Mouse (Mus musculus) hindbrain, embryonic 15.5 days (tissue): ENCODE data around the gene Tunar. TPM values are rescaled to one million over a fixed set of nuclear protein-coding genes. Genes with fewer than 3 reads are reported as not detected.

Experiments
- ATAC-seq: fragments of 200-750 bp; cut with Nextera tagmentation; 2 replicates; pipeline ENCODE4 v1.8.0; 2017; ENCODE audit warnings: low read depth, moderate number of reproducible peaks, moderate TSS enrichment; ENCODE audit not compliant: low FRiP score
- H3K27ac ChIP-seq: fragments of 300-500 bp; sonication (generic); replicated peaks from 2 replicates; pipeline ENCODE4 v1.5.1; 2015; ENCODE audit warnings: mild to moderate bottlenecking, inconsistent platforms
- H3K27me3 ChIP-seq: fragments of 300-500 bp; sonication (generic); 2 replicates; pipeline ENCODE4 v1.6.1; 2015; ENCODE audit warnings: control low read depth, inconsistent platforms
- H3K36me3 ChIP-seq: fragments of 300-500 bp; sonication (generic); 2 replicates; pipeline ENCODE4 v1.6.1; 2015; ENCODE audit warnings: control low read depth, inconsistent platforms
- H3K4me1 ChIP-seq: fragments of 300-500 bp; sonication (generic); replicated peaks from 2 replicates; pipeline ENCODE4 v1.6.1; 2015; ENCODE audit warnings: control low read depth, inconsistent platforms
- H3K4me2 ChIP-seq: fragments of 300-500 bp; sonication (generic); 2 replicates; pipeline ENCODE4 v1.6.1; 2015; ENCODE audit warnings: moderate library complexity, mild to moderate bottlenecking, inconsistent platforms
- H3K4me3 ChIP-seq: fragments of 300-500 bp; sonication (generic); 2 replicates; pipeline ENCODE4 v1.5.1; 2015; ENCODE audit warnings: mild to moderate bottlenecking, inconsistent platforms
- H3K9ac ChIP-seq: fragments of 300-500 bp; sonication (generic); 2 replicates; pipeline ENCODE4 v1.6.1; 2015; ENCODE audit warnings: inconsistent platforms
- H3K9me3 ChIP-seq: fragments of 300-500 bp; sonication (generic); 2 replicates; pipeline ENCODE4 v1.6.1; 2016; ENCODE audit warnings: control low read depth, inconsistent platforms
- WGBS: fragments of 180-500 bp; shearing (Covaris S2); methylation state at CpG from one replicate; pipeline ENCODE4 v1.1.7; 2015; 5-methylcytosine and 5-hydroxymethylcytosine counted together
- polyA plus RNA-seq: library from polyadenylated mRNA; unstranded; fragments of >200 nt; fragmentation: Nextera tagmentation; extraction: Ambion mirVana; gene quantifications from 2 replicates; pipeline ENCODE4 v1.2.1, GENCODE M21; 2015

The Tunar gene
- polyA plus RNA-seq, 1 experiment from 2014 or later = 24.5 TPM

DNA sequence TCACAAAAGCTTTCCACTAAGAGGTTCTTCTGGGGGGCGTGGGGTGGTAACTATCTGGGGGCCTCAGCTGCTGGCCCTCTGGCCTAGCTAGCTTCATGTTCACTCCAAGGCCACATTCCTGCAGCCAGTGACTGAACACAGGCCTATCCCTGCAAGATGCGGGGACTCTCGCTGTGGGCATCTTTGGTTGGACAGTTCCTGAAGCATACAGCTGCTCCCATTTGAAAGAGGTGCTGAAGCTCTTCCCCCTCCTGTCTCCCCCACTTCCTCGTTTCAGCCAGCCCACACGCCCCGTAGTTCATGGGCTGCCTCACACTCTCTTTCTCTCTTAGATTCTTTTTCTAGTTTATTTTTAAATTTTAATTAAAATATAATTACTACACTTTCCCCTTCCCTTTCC, 72.3 kb downstream of the Tunar start:
- H3K4me3 ChIP-seq = no peak overlapping the region
- WGBS = 77% methylated on average over 6 of the region's 6 CpGs
- H3K4me2 ChIP-seq = no peak overlapping the region
- no peaks in the 10 kb centered on the region for H3K27me3 ChIP-seq
- H3K27ac ChIP-seq = no peak overlapping the region
- peaks cover 6% of the 10 kb centered on the region; the same call in 1 of the 2 replicates for H3K4me1 ChIP-seq
- no peaks in the 10 kb centered on the region for H3K36me3 ChIP-seq
- H3K9me3 ChIP-seq = no peaks in the 10 kb centered on the region
- ATAC-seq = no peak
- no peak overlapping the region for H3K9ac ChIP-seq

DNA sequence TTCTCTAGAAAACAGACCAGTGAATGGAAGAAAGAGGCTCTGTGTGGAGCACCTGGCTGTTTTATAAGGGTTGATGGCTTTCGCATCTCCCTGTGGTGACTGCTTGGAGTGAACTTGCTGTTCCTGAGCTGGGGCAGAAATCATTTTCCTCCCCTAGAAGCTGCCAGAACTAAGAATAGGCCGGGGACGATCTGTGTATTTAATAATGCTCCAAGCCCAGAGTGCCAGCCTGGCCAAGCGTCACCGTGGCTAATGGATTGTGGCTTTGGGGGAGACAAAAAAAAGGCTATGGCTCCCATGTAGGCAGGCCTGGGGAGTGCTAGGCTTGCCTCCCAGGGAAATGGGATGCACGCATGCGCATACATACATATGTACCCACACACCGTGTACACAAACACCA, 80.2 kb downstream of the Tunar start:
- Histone ChIP-seq H3K4me2 (no peak overlapping the region), H3K27me3 (no peaks in the 10 kb centered on the region), H3K9me3 (no peaks in the 10 kb centered on the region), H3K27ac (peak overlapping the region; percentile 30; the same call in 1 of the 2 replicates), H3K9ac (no peak overlapping the region), H3K4me3 (no peak overlapping the region), H3K36me3 (no peaks in the 10 kb centered on the region), H3K4me1 (peaks cover 10% of the 10 kb centered on the region; the same call in 1 of the 2 replicates)
- ATAC-seq = no peak
- WGBS = 67% methylated on average over 8 of the region's 8 CpGs

DNA sequence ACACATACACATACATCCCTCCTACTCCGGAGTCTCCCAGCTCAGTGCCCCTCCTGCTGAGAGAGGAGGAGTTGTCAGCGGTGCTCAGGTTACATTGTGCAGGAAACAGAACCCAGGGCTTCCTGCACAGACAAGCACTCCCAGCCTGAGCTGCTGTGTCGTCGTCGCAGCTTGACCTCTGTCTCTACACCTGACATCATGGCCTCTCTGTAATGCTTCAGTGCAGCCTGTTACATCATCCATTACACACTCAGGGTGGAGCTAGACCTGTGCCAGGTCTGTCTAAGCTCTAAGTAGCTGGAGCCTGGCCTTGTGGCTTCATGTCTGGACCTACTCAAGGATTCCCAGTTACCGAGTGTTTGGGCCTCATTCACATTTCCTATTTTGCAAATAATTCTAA, 86.8 kb downstream of the Tunar start:
- Histone ChIP-seq H3K4me2 (no peak overlapping the region), H3K4me1 (no peaks in the 10 kb centered on the region), H3K36me3 (no peaks in the 10 kb centered on the region), H3K9ac (no peak overlapping the region), H3K27ac (no peak overlapping the region), H3K4me3 (no peak overlapping the region), H3K9me3 (no peaks in the 10 kb centered on the region), H3K27me3 (no peaks in the 10 kb centered on the region)
- 54% methylated on average over 6 of the region's 6 CpGs for WGBS
- ATAC-seq = no peak

DNA sequence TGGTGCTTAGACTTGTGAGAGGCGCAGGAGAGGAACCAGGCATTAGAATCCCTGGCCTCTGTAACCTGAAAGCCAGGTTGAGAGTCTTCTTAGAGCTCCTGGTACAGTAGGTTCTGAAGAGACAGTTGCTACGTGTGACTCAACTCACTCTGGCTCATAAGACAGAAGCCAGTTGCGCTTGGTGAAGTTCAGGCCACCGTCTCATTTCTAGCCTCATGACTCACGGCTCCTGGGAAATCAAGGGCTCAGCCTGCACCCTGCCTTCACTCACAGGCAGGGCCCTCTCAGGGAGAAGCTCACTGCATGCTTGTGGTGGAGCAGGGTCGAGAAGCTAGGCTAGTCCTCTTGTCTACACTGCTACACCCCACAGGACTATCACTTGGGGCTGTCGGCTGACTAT, 92.9 kb downstream of the Tunar start:
- Histone ChIP-seq H3K9me3 (no peaks in the 10 kb centered on the region), H3K36me3 (no peaks in the 10 kb centered on the region), H3K27me3 (no peaks in the 10 kb centered on the region; the same call in 1 of the 2 replicates), H3K4me3 (no peak overlapping the region), H3K4me2 (no peak overlapping the region), H3K27ac (no peak overlapping the region), H3K4me1 (peaks cover 6% of the 10 kb centered on the region), H3K9ac (no peak overlapping the region)
- 80% methylated on average over 7 of the region's 7 CpGs for WGBS
- ATAC-seq = no peak

DNA sequence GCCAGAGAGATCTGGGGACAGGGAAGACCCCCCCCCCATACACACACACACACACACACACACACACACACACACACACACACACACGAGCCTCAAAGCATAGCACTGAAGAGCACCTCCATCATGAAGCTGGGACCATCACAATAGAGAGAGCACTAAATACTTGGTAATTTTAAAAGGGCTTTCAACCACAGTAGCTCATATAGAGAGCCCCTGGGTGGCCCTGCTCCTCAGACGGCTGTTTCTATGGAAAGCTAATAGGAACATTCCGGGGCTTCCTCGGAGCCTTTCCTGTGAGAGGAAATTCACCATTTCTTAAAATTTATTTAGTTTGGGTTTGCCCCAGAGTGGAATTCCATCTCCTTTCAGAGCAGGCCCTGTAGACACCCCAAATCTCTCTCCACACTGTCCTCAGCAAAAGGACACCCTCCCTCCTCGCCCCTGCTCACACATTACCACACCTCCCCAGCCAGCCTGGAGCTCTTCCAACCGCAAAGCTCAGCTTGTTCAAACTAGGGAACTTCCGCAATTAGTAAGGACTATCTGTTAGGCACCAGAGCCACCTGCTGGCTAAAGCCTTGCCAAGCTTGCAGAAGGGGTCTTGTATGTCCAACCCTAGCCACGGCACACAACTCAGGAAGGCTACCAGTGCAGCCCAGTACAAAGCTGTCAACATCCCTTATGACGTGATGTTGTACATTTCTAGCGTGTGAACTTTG, 93.5 kb downstream of the Tunar start:
- H3K4me2 ChIP-seq = 0 out of 2 replicates have a peak overlapping the region, but pooled peaks have one; percentile 31
- H3K36me3 ChIP-seq = no peaks in the 10 kb centered on the region
- 31% methylated on average over 10 of the region's 10 CpGs for WGBS
- H3K4me3 ChIP-seq = no peak overlapping the region
- H3K27ac ChIP-seq = no peak overlapping the region
- no peaks in the 10 kb centered on the region for H3K9me3 ChIP-seq
- H3K9ac ChIP-seq = no peak overlapping the region
- H3K4me1 ChIP-seq = peaks cover 6% of the 10 kb centered on the region
- ATAC-seq = peak; percentile 88
- no peaks in the 10 kb centered on the region; the same call in 1 of the 2 replicates for H3K27me3 ChIP-seq

DNA sequence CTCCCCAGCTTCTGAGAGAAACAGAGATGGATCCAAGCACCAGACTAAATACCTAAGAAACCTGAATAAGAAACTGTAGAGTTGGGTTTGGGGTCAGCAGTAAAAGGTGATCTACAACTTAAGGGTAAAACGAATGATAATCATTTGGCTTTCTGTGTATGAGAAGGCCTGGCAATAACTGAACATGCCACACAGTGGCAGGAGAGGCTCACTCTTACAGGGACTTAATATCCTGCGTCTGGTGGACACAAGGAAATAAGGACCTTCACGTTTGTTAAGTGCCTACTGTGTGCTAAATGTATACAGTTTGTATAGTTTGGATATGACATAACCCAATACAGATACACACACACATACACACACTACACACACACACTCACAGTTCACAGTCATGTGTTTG, 98.2 kb downstream of the Tunar start:
- Histone ChIP-seq H3K4me1 (peaks cover 5% of the 10 kb centered on the region), H3K4me2 (no peak overlapping the region), H3K27me3 (no peaks in the 10 kb centered on the region), H3K27ac (no peak overlapping the region), H3K9ac (no peak overlapping the region), H3K36me3 (no peaks in the 10 kb centered on the region), H3K4me3 (no peak overlapping the region), H3K9me3 (no peaks in the 10 kb centered on the region)
- WGBS = 52% methylated on average over 3 of the region's 3 CpGs
- no peak for ATAC-seq

DNA sequence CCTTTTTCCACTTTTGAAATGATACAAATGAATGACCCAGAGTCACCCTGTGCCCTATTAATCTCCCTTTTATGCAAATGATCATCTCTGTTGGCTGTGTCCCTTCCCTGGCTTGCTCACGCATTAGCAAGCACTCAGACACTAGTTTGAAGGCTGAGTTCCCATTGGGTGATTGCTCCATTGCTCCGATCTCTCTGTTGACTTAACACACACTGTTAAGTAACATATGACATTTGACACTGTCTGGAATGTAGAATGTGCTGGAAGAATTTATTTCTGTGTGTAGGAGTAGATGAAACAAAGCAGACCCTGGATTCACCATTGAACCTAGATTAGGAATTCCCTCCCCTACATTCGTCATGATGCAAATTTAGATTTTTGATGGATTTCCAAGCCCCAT, 99.1 kb downstream of the Tunar start:
- 70% methylated on average over 3 of the region's 3 CpGs for WGBS
- Histone ChIP-seq H3K36me3 (no peaks in the 10 kb centered on the region), H3K9ac (no peak overlapping the region), H3K4me1 (no peaks in the 10 kb centered on the region), H3K4me3 (no peak overlapping the region), H3K4me2 (no peak overlapping the region), H3K9me3 (no peaks in the 10 kb centered on the region), H3K27ac (no peak overlapping the region), H3K27me3 (no peaks in the 10 kb centered on the region)
- no peak for ATAC-seq

Other genes with a start within 250 kb of the Tunar start
- not detected in 2 replicates for gene Tcl1b2, start 187.9 kb upstream of the Tunar start, polyA plus RNA-seq
- not detected in 2 replicates for gene Tcl1b1, start 174.2 kb upstream of the Tunar start, polyA plus RNA-seq
- not detected in 2 replicates for gene Tcl1b5, start 157.5 kb upstream of the Tunar start, polyA plus RNA-seq
- gene Tcl1b3, start 142.8 kb upstream of the Tunar start, polyA plus RNA-seq = not detected in 2 replicates
- not detected in 2 replicates for gene Tcl1b4, start 131.9 kb upstream of the Tunar start, polyA plus RNA-seq
- not detected in 2 replicates for gene Tcl1, start 111.1 kb upstream of the Tunar start, polyA plus RNA-seq
- 12.3 and 12.7 TPM in 2 replicates for gene D430019H16Rik, start 120.0 kb downstream of the Tunar start, polyA plus RNA-seq
- gene Bdkrb2, start 229.4 kb downstream of the Tunar start, polyA plus RNA-seq = 2.1 TPM in 2 replicates